Mouse (Mus musculus): ENCODE data around the gene Olfr583.

Gene Olfr583

DNA sequence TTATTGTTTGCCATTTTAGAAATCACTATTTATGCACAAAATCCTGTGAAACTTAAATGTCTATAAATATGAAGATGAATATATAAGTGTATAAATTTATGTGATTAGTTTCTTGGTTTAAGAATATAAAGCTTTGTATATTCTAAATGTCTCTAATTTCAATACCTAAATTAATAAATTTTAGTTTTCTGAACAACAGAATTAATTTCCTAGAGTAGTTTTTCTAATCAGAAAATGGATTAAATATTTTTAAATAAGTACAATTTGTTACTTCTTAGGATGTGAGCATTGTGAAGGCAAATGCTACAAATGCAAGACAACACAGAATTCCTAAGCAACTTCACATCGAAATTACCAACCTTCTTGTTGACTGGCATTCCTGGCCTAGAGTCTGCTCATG lies at the start of gene Olfr583:
TSS of gene Olfr583 (plus strand) at position 301 of the 400 bp plus-strand sequence.
- DNase-seq (ENCODE audit: low spot score), result no peak

DNA sequence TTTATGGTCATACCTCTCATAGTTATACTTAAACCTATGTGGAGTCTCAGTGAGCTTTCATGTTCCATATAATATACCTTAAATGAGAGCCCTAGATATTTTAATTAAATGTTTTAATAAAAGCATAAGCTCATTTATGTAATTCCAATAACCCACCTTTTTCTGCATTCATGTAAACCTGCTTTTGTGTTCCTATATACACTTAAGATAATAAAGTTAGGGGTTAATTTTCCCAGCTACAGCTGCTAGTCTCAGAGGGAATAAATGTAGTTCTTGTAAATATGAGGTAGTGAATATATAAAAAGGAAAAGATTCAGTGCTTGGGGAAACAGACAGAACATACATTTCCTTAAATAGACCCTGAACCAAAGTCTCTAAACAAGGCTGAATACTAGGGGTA lies 13.4 kb upstream of the Olfr583 start, which contains the start of gene Olfr582:
TSS of gene Olfr582 (plus strand) at position 301 of the 400 bp plus-strand sequence.
- DNase-seq (ENCODE audit: low spot score), result no peak

DNA sequence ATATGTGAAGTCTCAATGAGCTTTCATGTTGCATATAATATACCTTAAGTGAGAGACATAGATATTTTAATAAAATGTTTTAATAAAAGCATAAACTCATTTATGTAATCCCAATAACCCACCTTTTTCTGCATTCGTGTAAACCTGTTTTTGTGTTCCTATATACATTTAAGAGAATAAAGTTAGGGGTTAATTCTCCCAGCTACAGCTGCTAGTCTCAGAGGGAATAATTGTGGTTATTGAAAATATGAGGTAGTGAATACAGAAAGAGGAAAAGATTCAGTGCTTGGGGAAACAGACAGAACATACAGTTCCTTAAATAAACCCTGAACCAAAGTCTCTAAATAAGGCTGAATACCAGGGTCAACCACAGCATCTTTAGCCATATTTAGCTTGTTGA lies 30.5 kb downstream of the Olfr583 start, which contains the start of gene Olfr584:
TSS of gene Olfr584 (plus strand) at position 301 of the 400 bp plus-strand sequence.
- DNase-seq (ENCODE audit: low spot score), result no peak

DNA sequence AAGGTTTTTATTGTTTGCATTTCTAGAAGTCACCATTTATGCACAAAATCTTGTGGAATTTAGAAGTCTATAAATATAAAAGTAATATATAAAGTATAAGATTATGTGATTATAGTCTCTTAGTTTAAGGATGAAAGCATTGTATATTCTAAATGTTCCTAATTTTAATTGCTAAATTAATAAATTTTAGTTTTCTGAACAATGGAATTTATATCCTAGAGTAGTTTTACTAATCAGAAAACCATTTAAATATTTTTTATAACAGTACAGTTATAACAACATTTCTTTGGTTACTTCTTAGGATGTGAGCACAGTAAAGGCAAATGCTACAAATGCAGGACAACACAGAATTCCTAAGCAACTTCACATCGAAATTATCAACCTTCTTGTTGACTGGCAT lies 46.3 kb downstream of the Olfr583 start, which contains the start of gene Olfr585:
TSS of gene Olfr585 (plus strand) at position 301 of the 400 bp plus-strand sequence.
- DNase-seq (ENCODE audit: low spot score), result no peak

Measured in layer of hippocampus, adult 9-10 months (tissue).